Mouse (Mus musculus) subcutaneous adipose tissue, adult 2 months (tissue): Measurements from ENCODE around the gene BC004004. TPM values are rescaled to one million over a fixed set of nuclear protein-coding genes. Genes with fewer than 3 reads are reported as not detected.

Experiments used
- polyA plus RNA-seq: library from polyadenylated mRNA; depleted of rRNA; stranded (reverse); fragments of >200 nt; gene quantifications from 2 replicates; pipeline ENCODE4 v1.2.3, GENCODE M21; 2012; ENCODE audit warnings: low replicate concordance; rRNA removed

The BC004004 gene
- 114 and 175 TPM in 2 replicates for polyA plus RNA-seq

DNA sequence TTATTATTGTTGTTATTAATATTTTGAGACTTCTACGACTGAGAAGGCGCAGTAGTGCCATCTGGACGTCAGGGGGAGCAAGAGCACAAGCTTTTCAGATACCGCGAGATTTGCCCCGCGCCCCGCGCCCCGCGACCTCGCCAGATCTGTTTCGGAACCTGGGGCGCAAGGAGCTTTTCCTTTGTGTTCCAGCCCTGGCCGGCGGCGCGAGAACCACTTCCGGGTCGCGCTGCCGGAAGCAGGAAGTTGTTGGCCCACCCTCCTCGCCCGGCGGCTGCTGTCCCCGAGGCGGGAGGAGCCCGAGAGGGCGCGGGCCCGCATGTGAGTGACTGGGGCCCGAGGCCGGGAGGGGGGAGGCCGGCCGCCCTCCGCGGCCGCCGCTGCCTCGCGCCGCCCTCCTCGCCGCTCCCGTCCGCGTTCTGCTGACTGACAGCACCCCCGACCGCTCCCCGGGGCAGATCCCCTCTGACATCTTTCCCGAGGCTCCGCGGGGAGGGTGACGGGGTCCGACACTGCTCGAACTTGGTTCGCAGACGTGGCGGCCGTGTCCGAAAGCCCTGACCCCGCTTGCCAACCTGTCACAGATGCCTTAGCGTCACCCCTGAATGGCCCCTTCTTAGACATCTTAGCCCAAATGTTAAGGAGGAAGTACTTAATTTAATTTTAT, at the start of gene BC004004:
Gene BC004004 (plus strand): TSS at position 107 of the 667 bp plus-strand sequence.

DNA sequence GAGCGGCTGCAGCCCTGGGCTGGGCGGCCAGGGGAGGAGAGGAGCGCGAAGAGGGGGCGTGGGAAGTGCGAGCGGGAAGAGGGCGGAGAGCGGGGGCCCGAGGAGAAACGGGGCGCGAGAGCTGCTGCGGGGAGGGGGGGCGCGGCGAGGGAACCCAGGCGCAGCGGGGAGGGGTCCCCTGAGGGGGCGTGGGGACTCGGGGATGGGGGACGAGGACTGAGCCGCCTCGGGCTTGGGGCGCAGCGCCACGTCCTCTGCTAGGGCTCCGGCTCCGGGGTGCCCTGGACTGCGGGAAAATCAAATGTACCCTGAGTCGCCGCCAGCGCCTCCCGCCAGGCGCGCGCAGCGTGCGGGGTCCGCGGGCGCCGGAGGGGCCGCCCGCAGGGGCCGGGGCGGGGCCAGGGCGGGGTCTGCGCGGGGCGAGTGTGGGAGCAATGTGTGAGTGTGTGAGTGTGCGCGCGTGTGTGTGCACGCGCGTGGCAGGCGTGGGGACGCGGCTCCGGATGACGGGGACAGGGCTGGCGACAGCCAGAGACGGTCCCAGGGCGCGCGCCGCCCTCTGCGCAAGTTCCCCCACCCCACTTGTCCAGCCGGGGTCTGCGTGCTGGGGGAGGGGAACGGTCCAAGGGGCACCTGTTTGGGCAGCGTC, 30.7 kb upstream of the BC004004 start, which contains the start of gene Cpne5:
Gene Cpne5 (minus strand): TSS at position 396 of the 649 bp plus-strand sequence.

DNA sequence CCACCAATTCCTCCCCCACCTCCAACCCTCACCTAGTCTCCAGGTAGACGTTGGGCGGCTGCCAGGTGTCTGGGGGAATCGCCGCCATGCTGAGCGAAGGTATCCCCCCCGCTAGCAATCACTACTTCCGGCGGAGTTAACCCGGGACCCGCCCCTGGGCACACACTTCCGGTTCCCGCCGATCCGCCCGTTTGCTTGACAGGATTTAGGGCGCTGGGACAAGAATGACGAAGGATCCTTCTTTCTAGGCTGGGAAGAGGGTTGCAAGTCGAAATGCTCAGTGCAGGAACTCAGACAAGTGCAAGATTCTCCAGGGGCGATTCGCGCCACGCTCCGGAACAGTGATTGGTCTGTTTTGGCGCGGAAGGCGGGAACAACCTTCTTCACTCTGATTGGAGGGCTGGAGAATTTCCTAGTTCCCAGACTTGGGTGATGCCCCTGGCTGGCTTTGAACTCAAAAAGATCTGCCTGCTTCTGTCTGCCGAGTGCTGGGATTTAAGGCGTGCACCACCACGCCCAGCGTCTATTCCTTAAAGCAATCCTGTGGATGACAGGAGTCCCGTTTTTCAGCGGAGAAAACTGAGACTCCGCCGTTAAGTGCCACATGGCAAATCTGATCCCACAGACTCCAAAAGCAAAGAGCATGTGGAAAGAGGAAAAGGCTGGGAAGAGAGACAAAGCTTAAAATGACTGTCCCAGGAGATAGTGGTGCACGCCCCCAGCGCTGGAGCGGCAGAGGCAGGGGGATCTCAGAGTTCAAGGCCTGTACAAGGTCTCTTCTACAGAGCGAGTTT, 4.6 kb upstream of the BC004004 start, which contains the start of gene Ppil1:
Gene Ppil1 (minus strand): TSS at position 347 of the 794 bp plus-strand sequence.

GRCm38 (mm10) chr17:29317380-29317779, 48.8 kb downstream of the BC004004 start, which contains the start of gene Pi16:
Gene Pi16 (plus strand): TSS chr17:29317680.

GRCm38 (mm10) chr17:29347645-29348256, 79.2 kb downstream of the BC004004 start, which contains the start of gene Mtch1:
Gene Mtch1 (minus strand): TSS chr17:29347934.

DNA sequence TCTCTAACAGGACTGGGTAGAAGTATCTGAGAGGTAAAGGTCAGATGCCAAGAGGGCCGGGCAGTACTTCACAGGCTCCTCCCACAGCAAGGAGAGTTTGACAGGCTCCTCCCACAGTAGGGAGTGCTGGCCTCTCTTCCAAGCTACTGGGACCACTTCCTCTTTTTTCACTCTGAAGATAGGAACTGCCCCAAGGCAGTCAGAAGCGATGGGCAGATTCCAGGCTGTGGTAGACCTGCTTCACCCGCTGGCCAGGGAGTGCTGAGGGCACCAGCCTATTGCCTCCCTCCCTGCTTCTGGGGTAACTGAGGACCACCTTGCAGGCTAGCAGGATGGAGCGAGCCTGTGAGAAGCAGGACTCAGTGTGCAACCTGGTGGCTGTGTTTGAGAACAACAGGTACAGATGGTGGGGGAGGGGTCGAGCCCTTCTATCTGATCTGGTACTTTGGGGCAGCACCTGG, 92.2 kb downstream of the BC004004 start, which contains the start of gene Fgd2:
Gene Fgd2 (plus strand): TSS at position 154 of the 461 bp plus-strand sequence.

Other genes starting within 250 kb of the BC004004 start
- gene Srsf3, start 236.2 kb upstream of the BC004004 start, polyA plus RNA-seq, result 66.3 and 152 TPM in 2 replicates
- 25.4 and 107 TPM in 2 replicates for gene Cdkn1a, start 177.8 kb upstream of the BC004004 start, polyA plus RNA-seq
- 1.1 and 6.9 TPM in 2 replicates for gene Rab44, start 154.6 kb upstream of the BC004004 start, polyA plus RNA-seq
- 0.29 and 25.8 TPM in 2 replicates for gene Cpne5, start 30.6 kb upstream of the BC004004 start, polyA plus RNA-seq
- 18.2 and 37.1 TPM in 2 replicates for gene Ppil1, start 4.6 kb upstream of the BC004004 start, polyA plus RNA-seq
- 58.9 and 112 TPM in 2 replicates for gene Pi16, start 48.9 kb downstream of the BC004004 start, polyA plus RNA-seq
- gene Mtch1, start 79.1 kb downstream of the BC004004 start, polyA plus RNA-seq, result 395 and 446 TPM in 2 replicates
- gene Fgd2, start 92.1 kb downstream of the BC004004 start, polyA plus RNA-seq, result 35.9 and 42.0 TPM in 2 replicates
- 24.2 and 29.6 TPM in 2 replicates for gene Pim1, start 222.0 kb downstream of the BC004004 start, polyA plus RNA-seq